Mouse (Mus musculus): ENCODE measurements around the gene Ppp1r3a. TPM values are rescaled to one million over a fixed set of nuclear protein-coding genes. Genes with fewer than 3 reads are reported as not detected.

Gene Ppp1r3a
- 0.03 and 0.04 TPM in 2 replicates for polyA plus RNA-seq (2014; fragmentation: Nextera tagmentation; extraction: Ambion mirVana)

GRCm38 (mm10) chr6:14754901-14755591, at the start of gene Ppp1r3a:
Gene Ppp1r3a, minus strand, starts transcription at chr6:14755274.
- no peak for ATAC-seq (replicated peaks; ENCODE audit: low FRiP score)
- H3K9me3 ChIP-seq (ENCODE audit: control insufficient read depth, low read length) = no peaks in the 10 kb centered on the region
- H3K4me1 ChIP-seq (replicated peaks; ENCODE audit: control insufficient read depth, insufficient read depth, low read length) = no peaks in the 10 kb centered on the region
- H3K4me3 ChIP-seq (ENCODE audit: low read depth, low read length) = no peak within 1 kb of the TSS
- no peak within 1 kb of the TSS for H3K4me2 ChIP-seq
- H3K27ac ChIP-seq (ENCODE audit: low read depth, low read length) = no peak within 1 kb of the TSS
- no peaks in the 10 kb centered on the region for H3K36me3 ChIP-seq (ENCODE audit: control insufficient read depth, insufficient read depth, low read length)
- no peak within 1 kb of the TSS for H3K9ac ChIP-seq (ENCODE audit: low read depth, low read length)
- WGBS = 75% methylated on average over 7 of the region's 7 CpGs
- DNase-seq (ENCODE audit: low spot score) = no peak
- no peaks in the 10 kb centered on the region for H3K27me3 ChIP-seq (replicated peaks; ENCODE audit: control insufficient read depth, insufficient read depth, low read length)

GRCm38 (mm10) chr6:14787157-14787938, 32.3 kb upstream of the Ppp1r3a start:
- Histone ChIP-seq H3K9me3 (ENCODE audit: control insufficient read depth, low read length) (no peaks in the 10 kb centered on the region), H3K27ac (ENCODE audit: low read depth, low read length) (no peak overlapping the region), H3K4me3 (ENCODE audit: low read depth, low read length) (no peak overlapping the region), H3K9ac (ENCODE audit: low read depth, low read length) (no peak overlapping the region), H3K27me3 (replicated peaks; ENCODE audit: control insufficient read depth, insufficient read depth, low read length) (no peaks in the 10 kb centered on the region), H3K4me1 (replicated peaks; ENCODE audit: control insufficient read depth, insufficient read depth, low read length) (no peaks in the 10 kb centered on the region), H3K4me2 (no peak overlapping the region), H3K36me3 (ENCODE audit: control insufficient read depth, insufficient read depth, low read length) (no peaks in the 10 kb centered on the region)
- ATAC-seq (replicated peaks; ENCODE audit: low FRiP score) = no peak
- DNase-seq (ENCODE audit: low spot score) = no peak
- WGBS = 81% methylated on average over 1 of the region's 1 CpGs

- ATAC-seq (replicated peaks; ENCODE audit: low FRiP score) = no peak
- no peaks in the 10 kb centered on the region for H3K36me3 ChIP-seq (ENCODE audit: control insufficient read depth, insufficient read depth, low read length)
- no peak overlapping the region for H3K4me2 ChIP-seq
- DNase-seq (ENCODE audit: low spot score) = no peak
- H3K4me3 ChIP-seq (ENCODE audit: low read depth, low read length) = no peak overlapping the region
- H3K27ac ChIP-seq (ENCODE audit: low read depth, low read length) = no peak overlapping the region
- H3K9me3 ChIP-seq (ENCODE audit: control insufficient read depth, low read length) = no peaks in the 10 kb centered on the region
- 86% methylated on average over 4 of the region's 4 CpGs for WGBS
- no peaks in the 10 kb centered on the region for H3K27me3 ChIP-seq (replicated peaks; ENCODE audit: control insufficient read depth, insufficient read depth, low read length)
- H3K9ac ChIP-seq (ENCODE audit: low read depth, low read length) = no peak overlapping the region
- H3K4me1 ChIP-seq (replicated peaks; ENCODE audit: control insufficient read depth, insufficient read depth, low read length) = no peaks in the 10 kb centered on the region
Observed at GRCm38 (mm10) chr6:14777920-14778319, 22.8 kb upstream of the Ppp1r3a start.

GRCm38 (mm10) chr6:14771717-14772116, 16.6 kb upstream of the Ppp1r3a start:
- no peak overlapping the region for H3K9ac ChIP-seq (ENCODE audit: low read depth, low read length)
- no peak for ATAC-seq (replicated peaks; ENCODE audit: low FRiP score)
- H3K27ac ChIP-seq (ENCODE audit: low read depth, low read length) = no peak overlapping the region
- H3K4me2 ChIP-seq = no peak overlapping the region
- no peaks in the 10 kb centered on the region for H3K9me3 ChIP-seq (ENCODE audit: control insufficient read depth, low read length)
- H3K27me3 ChIP-seq (replicated peaks; ENCODE audit: control insufficient read depth, insufficient read depth, low read length) = no peaks in the 10 kb centered on the region
- 62% methylated on average over 2 of the region's 2 CpGs for WGBS
- H3K36me3 ChIP-seq (ENCODE audit: control insufficient read depth, insufficient read depth, low read length) = no peaks in the 10 kb centered on the region
- DNase-seq (ENCODE audit: low spot score) = no peak
- no peaks in the 10 kb centered on the region for H3K4me1 ChIP-seq (replicated peaks; ENCODE audit: control insufficient read depth, insufficient read depth, low read length)
- no peak overlapping the region for H3K4me3 ChIP-seq (ENCODE audit: low read depth, low read length)

GRCm38 (mm10) chr6:14757486-14757885, 2.4 kb upstream of the Ppp1r3a start:
- Histone ChIP-seq H3K4me2 (no peak overlapping the region), H3K9me3 (ENCODE audit: control insufficient read depth, low read length) (no peaks in the 10 kb centered on the region), H3K4me1 (replicated peaks; ENCODE audit: control insufficient read depth, insufficient read depth, low read length) (no peaks in the 10 kb centered on the region), H3K27me3 (replicated peaks; ENCODE audit: control insufficient read depth, insufficient read depth, low read length) (no peaks in the 10 kb centered on the region), H3K36me3 (ENCODE audit: control insufficient read depth, insufficient read depth, low read length) (no peaks in the 10 kb centered on the region), H3K4me3 (ENCODE audit: low read depth, low read length) (no peak overlapping the region), H3K27ac (ENCODE audit: low read depth, low read length) (no peak overlapping the region), H3K9ac (ENCODE audit: low read depth, low read length) (no peak overlapping the region)
- DNase-seq (ENCODE audit: low spot score) = no peak
- no peak for ATAC-seq (replicated peaks; ENCODE audit: low FRiP score)
- WGBS = 75% methylated on average over 3 of the region's 3 CpGs

GRCm38 (mm10) chr6:14753512-14753911, 1.6 kb downstream of the Ppp1r3a start:
- H3K27me3 ChIP-seq (replicated peaks; ENCODE audit: control insufficient read depth, insufficient read depth, low read length) = no peaks in the 10 kb centered on the region
- H3K9ac ChIP-seq (ENCODE audit: low read depth, low read length) = no peak overlapping the region
- DNase-seq (ENCODE audit: low spot score) (no peak), ATAC-seq (replicated peaks; ENCODE audit: low FRiP score) (no peak)
- no peaks in the 10 kb centered on the region for H3K9me3 ChIP-seq (ENCODE audit: control insufficient read depth, low read length)
- H3K4me2 ChIP-seq = no peak overlapping the region
- H3K4me1 ChIP-seq (replicated peaks; ENCODE audit: control insufficient read depth, insufficient read depth, low read length) = no peaks in the 10 kb centered on the region
- no peaks in the 10 kb centered on the region for H3K36me3 ChIP-seq (ENCODE audit: control insufficient read depth, insufficient read depth, low read length)
- H3K27ac ChIP-seq (ENCODE audit: low read depth, low read length) = no peak overlapping the region
- 77% methylated on average over 4 of the region's 4 CpGs for WGBS
- no peak overlapping the region for H3K4me3 ChIP-seq (ENCODE audit: low read depth, low read length)

- H3K36me3 ChIP-seq (ENCODE audit: control insufficient read depth, insufficient read depth, low read length) = no peaks in the 10 kb centered on the region
Observed at GRCm38 (mm10) chr6:14752211-14752610, 2.9 kb downstream of the Ppp1r3a start.

GRCm38 (mm10) chr6:14747000-14747399, 8.1 kb downstream of the Ppp1r3a start:
- no peaks in the 10 kb centered on the region for H3K27me3 ChIP-seq (replicated peaks; ENCODE audit: control insufficient read depth, insufficient read depth, low read length)
- no peak overlapping the region for H3K4me2 ChIP-seq
- DNase-seq (ENCODE audit: low spot score) = no peak
- H3K4me3 ChIP-seq (ENCODE audit: low read depth, low read length) = no peak overlapping the region
- no peak for ATAC-seq (replicated peaks; ENCODE audit: low FRiP score)
- no peak overlapping the region for H3K9ac ChIP-seq (ENCODE audit: low read depth, low read length)
- H3K4me1 ChIP-seq (replicated peaks; ENCODE audit: control insufficient read depth, insufficient read depth, low read length) = no peaks in the 10 kb centered on the region
- WGBS = 82% methylated on average over 2 of the region's 2 CpGs
- no peaks in the 10 kb centered on the region for H3K36me3 ChIP-seq (ENCODE audit: control insufficient read depth, insufficient read depth, low read length)
- H3K9me3 ChIP-seq (ENCODE audit: control insufficient read depth, low read length) = no peaks in the 10 kb centered on the region
- no peak overlapping the region for H3K27ac ChIP-seq (ENCODE audit: low read depth, low read length)

More at GRCm38 (mm10) chr6:14752211-14752610, 2.9 kb downstream of the Ppp1r3a start:
- Histone ChIP-seq H3K27ac (ENCODE audit: low read depth, low read length) (no peak overlapping the region), H3K4me3 (ENCODE audit: low read depth, low read length) (no peak overlapping the region), H3K9me3 (ENCODE audit: control insufficient read depth, low read length) (no peaks in the 10 kb centered on the region), H3K4me1 (replicated peaks; ENCODE audit: control insufficient read depth, insufficient read depth, low read length) (no peaks in the 10 kb centered on the region), H3K9ac (ENCODE audit: low read depth, low read length) (no peak overlapping the region), H3K27me3 (replicated peaks; ENCODE audit: control insufficient read depth, insufficient read depth, low read length) (no peaks in the 10 kb centered on the region), H3K4me2 (no peak overlapping the region)
- 41% methylated on average over 1 of the region's 1 CpGs for WGBS
- ATAC-seq (replicated peaks; ENCODE audit: low FRiP score) (no peak), DNase-seq (ENCODE audit: low spot score) (no peak)

- ATAC-seq (replicated peaks; ENCODE audit: low FRiP score) = no peak
- H3K27ac ChIP-seq (ENCODE audit: low read depth, low read length) = no peak overlapping the region
- H3K9ac ChIP-seq (ENCODE audit: low read depth, low read length) = no peak overlapping the region
- H3K4me1 ChIP-seq (replicated peaks; ENCODE audit: control insufficient read depth, insufficient read depth, low read length) = no peaks in the 10 kb centered on the region
- no peak overlapping the region for H3K4me3 ChIP-seq (ENCODE audit: low read depth, low read length)
- H3K4me2 ChIP-seq = no peak overlapping the region
- H3K36me3 ChIP-seq (ENCODE audit: control insufficient read depth, insufficient read depth, low read length) = no peaks in the 10 kb centered on the region
- no peaks in the 10 kb centered on the region for H3K9me3 ChIP-seq (ENCODE audit: control insufficient read depth, low read length)
- DNase-seq (ENCODE audit: low spot score) = no peak
- no peaks in the 10 kb centered on the region for H3K27me3 ChIP-seq (replicated peaks; ENCODE audit: control insufficient read depth, insufficient read depth, low read length)
- WGBS = 91% methylated on average over 2 of the region's 2 CpGs
Observed at GRCm38 (mm10) chr6:14736017-14736416, 19.1 kb downstream of the Ppp1r3a start.
